Mouse (Mus musculus) lung, postnatal 36 days (tissue): ENCODE measurements around the gene Ang.

Experiments used
- DNase-seq: peaks from one replicate; pipeline ENCODE4 v3.0.0; 2022; ENCODE audit warnings: mixed read lengths

Ang gene

DNA sequence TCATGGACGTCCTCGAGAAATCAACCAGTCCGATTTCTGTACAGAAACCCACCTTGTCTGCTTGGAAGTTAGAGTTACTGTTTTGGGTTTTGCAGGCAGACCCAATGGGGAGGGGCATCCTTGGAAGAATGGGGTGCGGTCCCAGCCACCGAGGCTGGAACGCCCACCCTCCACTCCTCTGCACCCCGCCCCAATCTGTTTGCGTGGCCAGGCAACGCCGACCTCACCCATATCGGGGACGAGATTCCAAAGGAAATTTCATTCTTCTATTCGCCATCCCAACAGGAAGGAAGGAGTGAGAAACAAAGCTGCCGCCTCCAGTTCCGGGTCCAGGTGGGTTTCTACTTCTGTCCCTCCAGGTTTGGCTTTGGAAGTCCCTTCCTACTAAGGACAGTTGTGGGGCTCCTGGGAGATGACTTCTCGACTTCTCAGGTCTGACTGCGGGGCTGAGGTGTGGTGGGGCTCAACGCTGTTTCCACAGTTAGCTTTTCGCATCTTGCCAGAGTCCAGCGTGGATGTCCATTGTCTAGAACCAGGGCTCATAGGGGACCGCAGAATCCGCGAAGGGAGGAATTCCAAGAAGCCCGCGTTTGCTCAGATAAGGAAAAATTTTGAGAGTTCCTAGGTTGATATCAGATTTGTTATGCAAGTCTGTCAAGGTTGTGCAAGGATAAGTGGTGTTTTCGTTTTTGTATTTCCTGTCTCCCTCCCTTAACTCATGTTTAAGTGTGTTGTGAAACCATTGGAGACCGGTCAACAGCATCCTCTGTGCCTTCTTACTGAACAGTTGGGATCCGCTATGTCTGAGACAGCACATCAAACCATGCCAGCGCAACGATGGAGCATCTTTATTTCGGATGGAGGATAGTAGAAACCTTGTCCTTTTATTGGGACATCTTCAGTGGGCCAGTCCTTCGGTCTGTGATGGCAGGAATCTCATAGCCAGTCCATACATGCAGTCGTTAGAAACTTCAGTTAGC, at the start of gene Ang, which contains the start of gene Rnase4:
Gene Ang, plus strand, starts transcription at position 230 of the 980 bp plus-strand sequence.
Gene Rnase4, plus strand, starts transcription at position 157 of the 980 bp plus-strand sequence.
- DNase-seq = peak; percentile 85

DNA sequence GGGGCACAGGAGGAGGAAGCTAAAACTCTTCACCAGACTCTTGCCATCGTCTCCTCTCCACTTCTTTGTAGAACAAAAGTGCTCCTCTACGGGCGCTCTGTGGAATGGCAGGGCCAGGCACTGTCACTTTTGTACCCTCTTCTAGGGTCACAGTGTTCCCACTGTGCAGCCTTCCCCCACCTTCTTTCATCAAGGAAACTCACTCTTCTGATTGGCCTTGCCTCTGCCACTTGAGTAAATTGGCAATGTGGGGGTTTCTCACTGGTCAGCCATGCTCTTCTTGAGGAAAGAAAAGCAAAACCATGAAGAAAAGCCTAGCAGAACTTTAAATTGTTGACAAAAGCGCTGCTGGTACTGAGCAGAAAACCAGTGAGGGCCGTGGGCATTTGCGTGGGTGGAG, 49.2 kb upstream of the Ang start, which contains the start of gene Rnase9:
Gene Rnase9, minus strand, starts transcription at position 101 of the 400 bp plus-strand sequence.
- no peak for DNase-seq

DNA sequence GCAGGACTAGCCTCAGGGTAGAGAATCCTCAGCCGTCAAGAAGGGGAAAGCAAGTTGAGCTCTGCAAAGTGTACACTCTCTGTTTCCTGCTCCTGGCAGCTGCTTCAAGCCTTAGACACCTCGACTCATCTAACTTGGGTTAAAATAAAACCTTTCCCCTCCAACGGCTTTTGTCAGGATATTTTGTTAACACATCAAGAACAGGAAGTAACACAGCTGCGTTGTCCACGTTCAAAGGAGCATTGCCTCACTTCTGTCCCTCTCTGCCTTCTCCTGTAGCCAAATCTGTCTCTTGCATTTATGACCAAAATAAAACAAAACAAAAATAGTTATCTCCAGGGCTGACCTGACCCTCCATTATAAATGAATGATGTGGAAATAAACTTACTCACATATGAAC, 43.1 kb upstream of the Ang start:
- DNase-seq = no peak

DNA sequence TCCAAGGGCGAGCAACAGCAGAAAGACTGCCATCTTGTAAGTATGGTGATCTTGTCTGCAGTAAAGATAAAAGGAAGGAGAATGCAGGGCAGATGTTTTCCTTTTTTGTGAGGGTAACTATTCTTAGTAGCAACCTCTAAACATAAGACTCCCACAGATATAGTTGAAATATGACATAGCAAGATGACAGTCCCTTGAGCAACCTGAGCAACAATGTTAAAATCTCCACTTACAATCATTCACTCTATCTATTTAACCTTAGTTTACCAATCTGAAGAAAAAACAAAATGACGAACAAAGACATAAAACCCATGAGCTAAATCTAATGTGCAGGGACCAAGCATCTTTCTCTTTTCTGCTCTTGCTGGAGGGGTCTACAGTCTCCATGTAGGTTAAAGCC, 40.9 kb upstream of the Ang start, which contains the start of gene Rnase11:
Gene Rnase11, minus strand, starts transcription at position 101 of the 400 bp plus-strand sequence.
- DNase-seq = no peak

DNA sequence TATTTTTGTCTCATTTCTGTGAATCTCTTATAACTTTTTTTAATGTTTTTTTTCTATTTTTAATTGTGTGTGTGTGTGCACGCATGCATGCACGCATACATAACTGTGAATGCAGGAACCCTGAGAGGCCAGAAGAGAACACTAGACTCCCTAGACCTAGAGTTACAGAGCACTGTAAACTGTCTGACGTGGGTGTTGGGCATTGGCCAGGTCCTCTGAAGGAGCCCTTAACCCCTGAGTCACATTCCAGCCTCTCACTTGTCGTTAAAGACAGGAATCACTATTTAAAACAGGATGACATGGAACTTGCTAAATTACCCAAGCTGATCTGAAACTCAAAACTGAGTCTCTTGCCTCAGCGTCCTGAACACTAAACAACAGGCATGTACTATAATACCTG, 39.0 kb upstream of the Ang start:
- DNase-seq = no peak

DNA sequence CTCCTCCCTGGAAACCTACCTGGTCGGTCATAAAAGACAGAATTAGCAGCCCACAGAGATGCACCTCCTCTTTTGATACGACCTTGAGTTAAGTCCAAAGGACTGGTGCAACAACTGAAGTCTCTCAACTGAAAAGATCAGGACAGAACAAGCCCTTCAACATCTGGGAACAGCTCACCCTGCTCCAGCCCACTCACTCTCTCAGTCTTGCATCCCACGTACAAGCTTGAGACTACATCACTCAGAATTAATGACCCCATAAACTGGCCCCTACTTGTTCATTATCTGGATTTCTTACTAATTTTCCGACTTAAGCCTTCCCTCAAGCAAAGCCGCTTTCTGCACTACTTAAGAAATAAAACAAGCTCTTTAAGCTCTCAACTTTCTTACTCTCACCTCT, 37.8 kb upstream of the Ang start:
- DNase-seq = no peak

DNA sequence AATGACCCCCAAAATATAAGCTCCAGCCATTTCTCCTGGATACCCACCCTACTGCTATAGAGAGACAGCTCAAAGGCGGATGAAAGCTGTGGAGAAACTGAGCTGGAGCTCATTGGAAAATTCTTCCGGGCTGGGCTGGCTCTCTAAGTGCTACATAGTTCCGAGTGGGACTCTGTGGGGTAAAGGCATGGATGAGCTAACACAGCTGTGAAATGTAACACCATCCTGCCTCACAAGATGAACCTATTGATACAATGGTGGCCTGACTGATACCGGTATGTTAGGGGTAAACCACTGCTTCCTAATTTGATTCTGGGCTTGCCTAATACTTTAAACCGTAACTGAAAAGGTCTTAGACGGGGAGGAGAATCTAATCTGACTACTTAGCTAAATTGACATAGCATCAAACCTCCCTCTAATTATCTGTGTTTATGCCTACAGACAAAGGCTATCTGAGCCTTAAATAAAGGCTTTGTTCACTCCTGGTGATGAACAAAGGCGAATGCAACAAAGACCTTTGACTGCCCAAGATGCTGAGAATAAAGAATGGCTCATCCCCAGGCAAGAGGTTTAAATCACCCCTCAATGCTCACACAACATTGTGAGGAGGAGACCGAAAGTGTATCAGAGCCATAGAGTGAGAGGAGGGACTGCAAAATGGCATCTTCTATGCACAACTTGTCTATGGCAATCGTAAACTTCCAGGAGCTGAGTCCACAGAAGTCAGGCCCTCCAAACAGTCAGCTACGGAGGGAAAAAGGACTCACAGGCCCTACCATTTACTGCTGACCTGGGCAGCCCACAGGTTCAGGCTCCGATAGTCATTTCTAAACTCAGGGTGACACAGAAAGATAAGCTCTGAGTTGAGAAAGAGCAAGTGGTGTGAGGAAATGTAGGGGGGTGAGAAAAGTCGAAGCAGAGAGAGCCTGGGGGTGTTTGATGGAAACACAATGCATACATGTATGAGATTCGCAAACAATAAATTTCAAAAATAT, 36.4 kb upstream of the Ang start:
- DNase-seq = no peak

DNA sequence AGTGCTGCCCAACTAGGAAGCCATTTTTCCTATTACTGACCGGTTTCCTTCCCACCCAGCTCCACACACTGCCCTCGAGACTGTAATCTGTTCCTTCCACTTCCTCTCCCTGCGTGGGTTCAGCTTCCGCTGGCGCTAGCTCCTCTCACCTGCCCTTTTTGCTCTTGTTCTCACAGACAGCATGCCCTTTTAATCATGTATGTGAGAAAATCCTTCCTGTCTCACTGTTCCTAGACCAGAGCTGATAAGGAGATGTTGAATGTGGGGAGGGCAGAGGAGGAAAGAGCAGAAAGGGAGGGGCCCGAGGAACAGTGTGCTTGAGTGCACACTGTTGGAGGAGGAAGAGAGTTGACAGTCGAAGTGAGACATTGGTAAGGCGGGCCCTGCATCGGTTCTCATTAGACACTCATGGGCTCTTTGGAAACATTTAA, 33.5 kb upstream of the Ang start, which contains the start of gene Rnase12:
Gene Rnase12, minus strand, starts transcription at position 261 of the 431 bp plus-strand sequence.
- DNase-seq = no peak

DNA sequence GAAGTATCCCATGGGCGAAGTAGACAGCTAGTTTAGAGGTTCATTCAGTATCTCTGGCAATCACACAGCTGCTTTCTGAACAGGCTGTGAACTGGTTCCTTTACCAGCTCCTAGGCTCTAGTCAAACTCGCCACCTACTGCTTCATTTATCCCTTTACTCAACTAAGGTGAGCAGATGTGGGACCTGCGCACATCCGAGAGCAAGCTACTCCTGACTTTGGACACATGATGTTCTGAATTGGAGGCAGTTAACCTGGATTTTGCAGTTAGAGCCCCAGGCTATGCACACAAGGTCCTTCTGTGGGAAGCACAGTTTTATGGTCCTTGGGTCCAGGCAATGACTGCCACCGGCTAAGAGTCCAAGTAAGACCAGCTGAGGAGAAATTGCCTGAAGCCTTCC, 30.2 kb upstream of the Ang start:
- DNase-seq = no peak

DNA sequence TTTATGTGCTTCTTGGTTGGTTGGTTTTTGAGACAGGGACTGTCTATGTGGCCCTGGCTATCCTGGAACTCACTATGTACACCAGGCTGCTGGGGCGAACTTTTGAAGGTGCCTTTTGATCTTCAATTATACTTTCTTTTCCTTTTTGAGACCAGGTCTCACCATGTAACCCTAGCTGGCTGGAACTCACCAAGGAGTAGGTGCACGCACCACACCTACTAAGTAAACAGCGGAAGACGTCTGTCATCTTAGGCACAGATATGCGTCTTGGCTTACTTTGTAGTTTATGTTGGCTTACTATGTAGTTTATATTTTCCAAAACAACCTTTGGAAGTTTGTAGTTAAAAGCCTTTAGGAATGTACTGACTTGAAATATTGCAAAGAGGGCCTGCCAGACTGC, 22.0 kb upstream of the Ang start:
- no peak for DNase-seq

DNA sequence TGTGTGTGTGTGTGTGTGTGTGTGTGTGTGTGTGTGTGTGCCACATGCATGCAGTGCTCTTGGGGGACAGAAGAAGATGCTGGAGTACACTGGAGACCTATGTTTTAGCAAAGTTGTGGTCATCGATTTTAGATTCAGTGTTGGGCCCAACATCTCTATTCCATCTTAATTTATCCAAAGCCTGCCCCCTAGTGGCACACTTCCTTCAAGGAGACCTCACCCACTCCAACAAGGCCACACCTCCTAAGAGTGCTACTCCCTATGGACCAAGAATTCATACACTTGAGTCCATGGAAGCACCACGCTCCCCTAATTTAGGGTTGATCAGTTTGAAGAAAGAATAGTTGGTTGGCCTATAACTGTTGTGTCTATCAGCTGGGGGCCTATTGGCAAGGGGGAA, 21.3 kb upstream of the Ang start:
- peak; percentile 91 for DNase-seq

DNA sequence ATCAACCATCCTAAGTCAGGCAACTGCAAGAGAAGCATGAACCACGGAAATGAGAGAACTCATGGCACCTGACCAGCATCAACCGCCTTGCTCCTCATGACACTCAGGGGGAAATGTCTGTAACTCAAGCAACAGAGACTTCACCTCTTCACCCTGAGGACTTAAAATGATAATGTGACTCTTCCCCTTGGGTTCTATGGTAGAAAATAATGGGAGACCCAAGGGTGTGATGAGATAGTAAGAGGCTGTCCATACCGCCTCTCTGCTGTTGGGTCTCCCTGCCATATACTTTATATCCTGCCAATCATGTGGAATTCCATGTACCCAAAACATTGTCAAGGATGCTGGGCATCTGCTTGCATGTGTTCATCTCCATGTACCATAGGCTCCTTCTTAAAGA, 16.6 kb upstream of the Ang start, which contains the start of gene Olfr750:
Gene Olfr750, minus strand, starts transcription at position 101 of the 400 bp plus-strand sequence.
- DNase-seq = no peak

DNA sequence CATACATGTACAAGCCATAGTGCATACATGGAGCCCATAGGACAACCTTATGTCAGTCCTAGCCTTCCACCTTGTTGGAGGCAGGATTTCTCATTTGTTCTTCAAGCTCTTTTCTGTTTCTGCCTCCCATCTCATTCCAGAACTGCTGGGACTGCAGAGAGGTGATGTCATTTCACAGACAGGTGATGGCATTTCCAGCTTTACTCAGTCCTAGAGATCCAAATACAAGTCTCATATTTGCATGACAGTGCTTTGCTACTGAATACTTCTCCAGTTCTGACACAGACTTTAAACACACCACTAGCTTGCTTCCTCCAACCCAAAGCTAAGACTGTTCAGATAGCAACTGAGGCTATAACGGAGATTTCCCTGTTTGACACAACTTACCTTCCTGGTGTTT, 11.8 kb upstream of the Ang start:
- DNase-seq = no peak

DNA sequence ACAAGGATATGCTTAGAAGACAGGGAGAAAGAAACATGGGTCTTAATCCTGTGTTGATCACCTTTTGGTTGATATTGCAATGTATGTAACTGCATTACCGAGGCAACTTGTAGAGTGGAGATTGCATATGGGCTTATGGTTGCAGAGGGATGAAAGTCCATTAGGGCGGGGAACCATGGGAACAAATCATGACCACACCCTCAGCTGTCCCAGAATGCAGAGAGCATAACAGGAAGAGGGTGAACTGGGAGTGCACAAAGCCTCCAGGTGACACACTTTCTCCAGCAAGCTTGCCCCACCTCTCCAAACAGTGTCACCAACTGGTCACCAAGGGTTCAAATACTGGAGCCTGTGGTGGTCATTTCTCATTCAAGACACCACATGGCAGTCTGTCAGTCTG, 9.9 kb upstream of the Ang start:
- no peak for DNase-seq

DNA sequence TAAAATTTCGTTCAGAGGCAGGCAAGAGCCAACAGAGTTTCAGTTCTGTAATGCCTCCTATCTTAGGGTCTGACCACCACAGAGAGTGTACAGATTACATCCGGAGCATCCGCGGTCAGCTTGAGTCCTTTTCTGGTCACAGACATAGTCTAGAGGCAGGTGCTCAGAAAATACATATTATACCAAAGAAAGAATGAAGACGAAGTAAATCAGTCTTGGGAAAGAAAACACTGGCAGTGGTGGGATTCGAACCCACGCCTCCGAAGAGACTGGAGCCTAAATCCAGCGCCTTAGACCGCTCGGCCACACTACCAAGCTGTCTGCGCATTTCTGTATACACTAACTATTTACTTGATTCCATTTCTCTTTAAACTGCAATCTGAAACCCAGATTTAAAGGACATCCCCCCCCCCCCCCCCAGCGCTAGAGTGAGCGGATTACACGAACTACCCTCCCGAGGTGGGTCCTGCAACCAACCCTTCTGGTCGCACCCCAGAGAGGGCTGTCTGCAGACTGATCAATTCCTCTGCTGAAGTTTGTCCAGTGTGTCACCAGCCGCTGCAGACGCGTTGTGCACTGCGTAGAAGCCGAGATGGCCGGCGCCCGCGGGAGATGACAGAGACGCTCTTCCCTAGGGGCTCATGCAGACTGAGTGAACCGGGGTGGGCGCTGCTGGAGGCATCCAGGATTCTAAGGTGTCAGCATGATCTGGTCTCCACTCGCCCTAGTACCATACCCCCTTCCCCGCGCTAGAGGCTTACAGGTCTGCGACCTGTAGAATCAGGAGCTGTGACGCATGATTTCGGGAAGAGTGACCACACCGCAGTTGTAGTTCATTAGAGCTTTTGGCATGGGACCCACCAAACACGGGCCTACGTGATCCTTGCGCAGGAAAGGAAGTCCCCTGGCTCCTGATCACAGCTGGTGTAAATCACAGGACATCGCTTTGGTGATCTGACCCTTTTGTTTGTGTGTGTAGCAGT, 8.1 kb upstream of the Ang start:
- DNase-seq = peak; percentile 81

DNA sequence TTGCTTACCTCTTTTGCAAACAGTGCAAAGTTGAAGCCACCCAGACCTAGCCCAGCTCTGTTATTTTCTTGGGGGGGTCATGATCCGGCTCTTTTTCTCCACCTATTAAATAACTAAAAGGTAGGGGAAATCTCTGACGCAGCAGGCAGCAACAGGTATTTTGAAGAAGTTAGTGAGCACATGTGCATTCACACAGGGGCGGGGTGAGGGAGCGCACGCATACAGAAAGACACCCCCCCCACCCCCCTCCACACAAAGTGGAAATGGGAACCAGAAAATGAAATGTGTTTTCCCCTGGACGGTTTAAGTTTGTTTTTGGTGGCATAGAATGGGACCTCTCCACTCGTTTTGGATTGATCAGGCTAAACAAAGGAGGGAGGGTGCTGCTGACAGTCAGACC, 7.1 kb upstream of the Ang start:
- DNase-seq = no peak

DNA sequence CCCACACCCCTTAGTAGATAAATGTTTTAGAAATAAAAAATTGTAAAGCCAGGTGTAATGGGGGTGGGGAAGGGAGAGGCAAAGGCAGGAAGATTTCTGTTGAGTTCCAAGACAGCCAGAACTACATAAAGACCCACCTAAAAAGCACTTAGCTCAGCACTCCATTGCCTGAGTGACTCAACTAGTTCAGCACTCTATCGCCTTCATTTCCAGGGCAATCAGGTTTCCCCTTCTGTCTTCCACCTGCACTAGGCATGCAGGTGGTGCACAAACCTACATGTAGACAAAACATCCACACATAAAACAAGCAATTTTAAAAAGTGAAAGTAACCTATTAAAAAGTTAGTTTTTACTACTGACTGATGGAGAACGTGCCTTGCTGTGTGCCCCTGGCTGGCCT, 5.9 kb upstream of the Ang start:
- DNase-seq = no peak

DNA sequence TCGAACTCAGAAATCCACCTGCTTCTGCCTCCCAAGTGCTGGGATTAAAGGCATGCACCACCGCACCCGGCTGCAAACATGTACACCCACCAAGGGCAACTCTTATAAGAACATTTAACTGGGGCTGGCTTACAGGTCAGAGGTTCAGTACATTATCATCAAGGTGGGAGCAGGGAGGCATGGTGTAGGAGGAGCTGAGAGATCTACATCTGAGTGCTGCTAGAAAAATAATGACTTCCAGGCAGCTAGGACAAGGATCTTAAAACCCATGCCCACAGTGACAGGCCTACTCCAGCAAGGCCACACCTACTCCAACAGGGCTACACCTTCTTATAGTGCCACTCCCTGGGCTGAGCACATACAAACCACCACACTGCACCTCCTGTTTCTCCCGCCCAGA, 5.0 kb upstream of the Ang start:
- DNase-seq = no peak

DNA sequence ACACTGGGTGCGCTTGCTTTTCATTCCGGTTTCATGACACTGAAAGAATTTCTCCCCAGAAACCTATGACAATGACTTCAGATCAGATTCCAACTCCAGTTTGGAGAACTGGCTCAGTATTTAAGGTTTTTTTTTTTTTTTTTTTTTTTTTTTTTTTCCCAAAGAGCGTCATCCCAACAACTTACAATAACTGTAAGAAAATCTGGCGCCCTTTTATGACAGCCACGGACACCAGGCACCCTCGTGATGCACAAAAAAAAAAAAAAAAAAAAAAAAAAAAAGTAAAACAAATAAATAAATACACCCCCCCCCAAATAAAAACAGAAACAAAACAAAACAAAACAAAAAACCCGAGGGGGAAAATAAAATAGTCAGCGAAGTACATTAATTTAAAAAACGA, 3.2 kb upstream of the Ang start:
- no peak for DNase-seq

DNA sequence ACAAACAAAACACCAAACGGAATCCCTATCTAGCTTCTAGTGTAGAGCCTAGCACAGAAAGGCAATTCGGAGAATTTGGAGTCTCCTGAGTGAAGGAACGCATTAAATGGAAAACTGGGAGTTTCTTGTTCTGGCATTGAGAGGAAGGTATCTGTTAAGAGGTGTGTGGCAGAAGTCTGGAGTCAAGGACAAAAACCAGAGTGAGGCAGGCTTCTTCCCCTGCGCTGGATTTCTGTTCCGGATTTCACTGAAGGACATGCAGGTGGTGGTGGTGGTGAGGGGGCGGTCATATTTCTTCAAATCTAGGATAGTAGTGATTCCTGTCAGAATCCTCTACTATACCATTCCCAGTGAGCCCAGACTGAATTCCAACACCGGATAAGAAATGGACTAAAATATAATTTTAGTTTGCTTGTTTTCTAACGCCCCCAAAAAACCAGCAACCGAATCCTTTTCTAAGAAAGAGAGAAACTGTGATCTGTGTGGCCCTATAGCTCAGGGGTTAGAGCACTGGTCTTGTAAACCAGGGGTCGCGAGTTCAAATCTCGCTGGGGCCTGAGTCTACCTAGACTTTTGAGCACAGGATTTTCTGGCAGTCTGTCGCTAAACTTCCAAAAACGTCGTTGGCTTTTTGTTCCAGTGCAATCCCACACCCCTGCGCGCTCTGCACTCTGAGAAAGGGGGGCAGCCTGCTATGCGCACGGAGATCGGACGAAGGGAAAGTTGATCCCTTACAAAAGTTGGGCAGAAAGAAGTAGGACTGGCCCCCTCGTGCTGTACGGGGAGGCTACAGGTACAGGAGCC, 2.6 kb upstream of the Ang start:
- DNase-seq = peak; percentile 94
